ENCODE assay signal across 7 mouse cellular contexts in the genomic region with DNA sequence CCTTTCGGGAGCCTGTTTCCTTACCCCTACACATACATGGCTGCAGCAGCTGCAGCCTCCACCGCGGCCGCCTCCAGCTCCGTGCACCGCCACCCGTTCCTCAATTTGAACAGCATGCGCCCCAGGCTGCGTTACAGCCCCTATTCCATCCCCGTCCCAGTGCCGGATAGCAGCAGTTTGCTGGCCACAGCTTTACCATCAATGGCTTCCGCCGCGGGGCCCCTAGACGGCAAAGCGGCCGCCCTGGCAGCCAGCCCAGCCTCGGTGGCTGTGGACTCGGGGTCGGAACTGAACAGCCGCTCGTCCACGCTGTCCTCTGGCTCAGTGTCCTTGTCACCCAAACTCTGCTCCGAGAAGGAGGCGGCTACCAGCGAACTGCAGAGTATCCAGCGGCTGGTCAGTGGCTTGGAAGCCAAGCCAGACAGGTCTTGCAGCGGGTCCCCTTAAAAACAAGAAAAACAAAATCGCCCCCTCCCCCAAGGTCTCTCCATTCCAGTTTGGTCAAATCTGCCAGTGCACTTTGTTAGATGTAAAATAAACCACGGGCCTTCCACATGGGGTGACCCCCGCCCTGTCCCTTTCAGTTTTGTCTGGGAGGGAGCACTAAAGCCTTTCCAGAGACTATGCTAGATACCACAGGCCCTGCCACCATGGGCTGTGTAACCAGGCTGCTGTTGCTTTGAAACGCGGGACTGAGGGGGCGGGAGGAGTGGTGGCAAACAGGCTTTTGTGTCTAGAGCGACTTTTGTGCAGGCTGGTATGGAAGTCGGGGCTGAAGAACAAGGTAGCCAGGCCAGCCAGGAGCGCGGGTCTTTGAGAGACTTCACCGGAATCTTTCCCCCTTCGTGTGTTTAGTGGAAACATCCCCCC. TPM values are rescaled to one million over a fixed set of nuclear protein-coding genes. Genes with fewer than 3 reads are reported as not detected.
A peak's percentile ranks its signal among the peaks of the same experiment; 100 is the strongest.
DNase-seq lines count a peak whose midpoint lies in the region; ATAC-seq lines count a peak whose summit lies in the region.

No protein-coding gene starts in this region.

- H3K4me1 ChIP-seq in midbrain, embryonic 11.5 days (ENCODE audit: control insufficient read depth, insufficient read depth, low read length): no peaks in the 10 kb centered on the region
- H3K4me1 ChIP-seq in midbrain, embryonic 15.5 days: 0 out of 2 replicates have a peak, but pooled peaks cover 7% of the 10 kb centered on the region
- H3K4me1 ChIP-seq in neural tube, embryonic 12.5 days: peaks cover 11% of the 10 kb centered on the region

- ATAC-seq in midbrain, embryonic 11.5 days (ENCODE audit: low FRiP score): no peak
- ATAC-seq in midbrain, embryonic 15.5 days (replicated peaks): no peak
- no peak for ATAC-seq in neural tube, embryonic 12.5 days (ENCODE audit: low FRiP score, low read depth)

- no peak overlapping the region for H3K4me3 ChIP-seq in midbrain, embryonic 11.5 days (ENCODE audit: low read depth, low read length)
- no peak overlapping the region for H3K4me3 ChIP-seq in midbrain, embryonic 15.5 days
- H3K4me3 ChIP-seq in neural tube, embryonic 12.5 days: no peak overlapping the region

- H3K36me3 ChIP-seq in midbrain, embryonic 11.5 days (ENCODE audit: control insufficient read depth, insufficient read depth, low read length): no peaks in the 10 kb centered on the region
- no peaks in the 10 kb centered on the region for H3K36me3 ChIP-seq in midbrain, embryonic 15.5 days (replicated peaks)
- H3K36me3 ChIP-seq in neural tube, embryonic 12.5 days: no peaks in the 10 kb centered on the region

- H3K9me3 ChIP-seq in midbrain, embryonic 11.5 days (ENCODE audit: control insufficient read depth, low read length): no peaks in the 10 kb centered on the region
- H3K9me3 ChIP-seq in midbrain, embryonic 15.5 days: no peaks in the 10 kb centered on the region
- H3K9me3 ChIP-seq in neural tube, embryonic 12.5 days: no peaks in the 10 kb centered on the region

- WGBS in midbrain, embryonic 11.5 days: 2% methylated on average over 38 of the region's 40 CpGs
- WGBS in midbrain, embryonic 15.5 days: 2% methylated on average over 40 of the region's 40 CpGs
- 2% methylated on average over 40 of the region's 40 CpGs for WGBS in neural tube, embryonic 12.5 days

- H3K9ac ChIP-seq in midbrain, embryonic 11.5 days (ENCODE audit: low read length): no peak overlapping the region
- no peak overlapping the region for H3K9ac ChIP-seq in midbrain, embryonic 15.5 days
- no peak overlapping the region for H3K9ac ChIP-seq in neural tube, embryonic 12.5 days

- H3K4me2 ChIP-seq in midbrain, embryonic 11.5 days: no peak overlapping the region
- H3K4me2 ChIP-seq in midbrain, embryonic 15.5 days: no peak overlapping the region
- H3K4me2 ChIP-seq in neural tube, embryonic 12.5 days (replicated peaks): peak overlapping the region; percentile 16; the same call in 1 of the 2 replicates

- peaks cover 92% of the 10 kb centered on the region for H3K27me3 ChIP-seq in midbrain, embryonic 11.5 days (ENCODE audit: control insufficient read depth, insufficient read depth, low read length)
- H3K27me3 ChIP-seq in midbrain, embryonic 15.5 days (replicated peaks): peaks cover 94% of the 10 kb centered on the region
- peaks cover 92% of the 10 kb centered on the region for H3K27me3 ChIP-seq in neural tube, embryonic 12.5 days (replicated peaks)

- peak; percentile 95 for DNase-seq in midbrain, embryonic 11.5 days (ENCODE audit: low spot score, missing footprints)
- DNase-seq in embryo, embryonic 10.5 days (ENCODE audit: low spot score): peak; percentile 59
- peak; percentile 66 for DNase-seq in kidney, postnatal 10 days
- no peak for DNase-seq in ovary, postnatal 36 days (ENCODE audit: low spot score)
- DNase-seq in spleen, adult 12 weeks (ENCODE audit: low spot score): no peak

- H3K27ac ChIP-seq in midbrain, embryonic 11.5 days (ENCODE audit: low read depth, low read length): no peak overlapping the region
- no peak overlapping the region for H3K27ac ChIP-seq in midbrain, embryonic 15.5 days
- no peak overlapping the region for H3K27ac ChIP-seq in neural tube, embryonic 12.5 days

RNA-seq across cellular contexts. Expression of a gene that starts 12.4 kb away (rescaled TPM):
- polyA plus RNA-seq in midbrain, embryonic 11.5 days (2014; fragmentation: Nextera tagmentation; extraction: Ambion mirVana): 1.3 and 1.4 TPM in 2 replicates
- polyA plus RNA-seq in midbrain, embryonic 15.5 days (2015; fragmentation: Nextera tagmentation; extraction: Ambion mirVana): 2.9 and 4.7 TPM in 2 replicates
- 8.6 and 11.0 TPM in 2 replicates for polyA plus RNA-seq in neural tube, embryonic 12.5 days (2016; fragmentation: Nextera tagmentation; extraction: Ambion mirVana)

Comparison
In these comparisons a context has a peak if more than half of its experiments do, and no peak if none do; other contexts are left out.
1. DNase-seq: peak in midbrain, embryonic 11.5 days (single experiment), embryo, embryonic 10.5 days (single experiment) and kidney, postnatal 10 days (single experiment); none in ovary, postnatal 36 days (single experiment) and spleen, adult 12 weeks (single experiment).